Mouse (Mus musculus) frontal cortex, postnatal 36 days (tissue): ENCODE measurements around the gene Stt3b.
A peak's percentile ranks its signal among the peaks of the same experiment; 100 is the strongest.

Experiments used
- DNase-seq, 2 experiments: peaks; one replicate each; pipeline ENCODE4 v3.0.0; 2022; ENCODE audit warnings: low spot score in 2 of 2

The Stt3b gene

GRCm38 (mm10) chr9:115310346-115311222, at the start of gene Stt3b:
Stt3b (minus strand) TSS chr9:115310421.
- DNase-seq, result peak; percentile 99

DNA sequence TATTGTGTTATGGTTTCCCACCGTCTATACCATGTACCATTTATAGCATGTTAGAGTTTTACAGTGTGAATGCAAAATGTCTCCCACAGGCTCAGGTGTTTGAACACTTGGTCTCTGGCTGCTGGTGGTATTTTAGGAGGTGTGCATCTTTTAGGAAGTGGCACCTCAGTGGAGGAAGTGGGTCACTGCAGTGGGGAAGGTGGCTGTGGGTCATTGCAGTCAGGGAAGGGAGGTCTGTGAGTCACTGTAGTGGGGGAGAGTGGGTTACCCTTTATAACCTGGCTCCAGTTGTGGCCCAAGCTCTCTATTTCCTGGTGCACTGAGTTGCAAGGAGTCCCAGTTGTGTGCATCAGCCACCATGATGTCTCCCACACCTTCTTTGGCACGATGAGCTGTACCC, 48.2 kb upstream of the Stt3b start:
- DNase-seq, result no peak

- DNase-seq, result no peak
Observed at GRCm38 (mm10) chr9:115357996-115358395, 47.8 kb upstream of the Stt3b start.

DNA sequence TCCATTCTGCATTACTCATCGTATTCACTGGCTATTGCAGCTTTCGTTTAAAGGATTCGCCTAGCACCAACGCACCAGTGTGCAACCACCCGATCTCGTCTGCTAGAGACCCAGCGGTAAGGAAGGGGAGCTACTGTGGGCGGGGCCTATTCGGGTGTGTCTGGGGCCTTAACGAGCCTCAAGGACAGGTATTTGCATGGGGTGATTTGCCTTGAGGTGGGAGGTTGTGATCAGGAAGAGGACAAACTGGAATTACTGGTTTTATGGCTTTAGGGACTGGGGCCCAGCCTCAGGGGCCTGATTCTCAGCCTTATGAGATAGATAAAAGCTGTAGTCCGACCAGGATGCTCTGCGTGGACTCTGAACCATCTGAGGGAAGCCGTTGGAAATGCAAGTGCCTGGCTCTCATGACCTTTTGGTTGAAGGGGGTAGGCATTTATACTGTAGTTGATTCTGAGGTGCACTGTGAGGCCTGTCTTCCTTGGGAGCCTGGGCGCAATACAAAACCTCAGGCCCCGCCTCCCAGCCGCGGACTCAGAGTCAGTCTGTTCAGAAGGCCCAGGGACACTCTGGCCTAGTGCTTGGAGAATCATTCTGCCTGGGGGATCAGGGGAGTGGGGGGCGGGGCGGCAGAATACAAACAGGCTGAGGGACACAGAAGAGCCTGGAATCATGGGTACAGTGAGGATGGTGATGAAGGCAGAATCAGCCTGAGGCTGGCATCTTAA, 46.7 kb upstream of the Stt3b start:
- DNase-seq, result no peak

DNA sequence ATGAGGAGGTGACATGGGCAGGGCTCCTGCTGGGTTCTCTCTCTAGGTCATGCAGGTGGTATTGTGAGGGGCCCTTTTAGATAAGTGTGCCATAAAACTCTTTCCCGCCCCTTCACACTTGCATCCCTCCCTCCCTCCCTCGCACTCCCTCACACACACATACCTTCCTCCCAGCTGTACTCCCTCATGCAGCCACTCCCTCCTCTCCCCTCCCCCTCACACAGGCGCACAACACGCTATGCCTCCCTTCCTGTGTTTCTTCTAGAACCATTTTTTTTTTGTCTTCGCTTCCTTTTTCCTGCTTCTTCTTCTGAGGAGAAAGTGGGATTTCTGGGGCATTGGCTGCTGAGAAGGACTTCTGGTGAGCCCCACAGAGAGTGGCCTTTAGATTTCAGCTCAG, 45.8 kb upstream of the Stt3b start:
- no peak for DNase-seq

GRCm38 (mm10) chr9:115349741-115350512, 39.7 kb upstream of the Stt3b start:
- no peak for DNase-seq

DNA sequence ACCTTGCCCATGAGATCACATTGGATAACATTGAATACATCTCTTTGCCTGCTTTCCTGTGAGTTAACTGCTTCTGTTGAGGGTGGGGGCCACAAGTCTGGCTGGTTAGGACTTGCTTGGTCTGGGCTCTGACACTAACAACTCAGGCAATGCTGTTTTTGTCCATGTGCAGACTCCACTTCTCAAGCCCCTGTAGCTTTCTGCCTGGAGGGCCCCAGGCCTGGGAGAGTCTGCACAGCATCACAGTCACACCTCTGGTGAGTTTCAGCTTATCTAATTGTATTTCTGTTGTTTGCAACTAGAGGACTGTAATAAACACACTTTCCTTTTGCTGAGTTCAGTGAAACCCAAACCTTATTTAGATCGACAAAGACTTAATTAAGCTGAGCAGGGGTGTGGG, 38.9 kb upstream of the Stt3b start:
- no peak for DNase-seq

GRCm38 (mm10) chr9:115344930-115345329, 34.7 kb upstream of the Stt3b start:
- DNase-seq, result no peak

GRCm38 (mm10) chr9:115341576-115341975, 31.4 kb upstream of the Stt3b start:
- DNase-seq, result no peak

DNA sequence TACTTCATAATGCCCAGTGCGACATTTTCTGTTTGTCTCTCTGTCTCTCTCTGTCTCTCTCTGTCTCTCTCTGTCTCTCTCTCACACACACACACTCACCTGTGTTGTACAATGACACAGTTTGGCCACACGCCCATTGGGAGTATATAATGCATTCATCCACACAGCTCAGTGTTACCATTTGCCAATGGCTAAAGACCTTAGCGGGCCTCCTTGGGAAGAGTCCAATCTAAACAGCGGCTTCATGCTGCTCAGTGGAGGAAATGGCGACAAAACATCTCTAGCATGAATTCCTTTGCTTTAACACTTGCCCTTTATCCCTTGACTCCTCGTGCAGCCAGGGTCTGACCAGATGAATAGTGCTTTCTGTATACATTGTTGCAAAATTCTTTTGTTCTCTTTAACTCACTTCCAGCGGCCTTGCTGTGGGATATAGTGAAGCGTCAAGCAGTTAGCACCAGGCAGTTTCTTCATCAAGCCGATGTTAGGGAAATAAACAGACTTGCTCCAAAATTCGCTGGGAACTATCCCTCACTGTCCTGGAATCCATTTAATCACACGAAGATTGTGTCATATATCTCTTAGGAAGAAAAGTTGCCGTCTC, 30.1 kb upstream of the Stt3b start:
- DNase-seq, result no peak

DNA sequence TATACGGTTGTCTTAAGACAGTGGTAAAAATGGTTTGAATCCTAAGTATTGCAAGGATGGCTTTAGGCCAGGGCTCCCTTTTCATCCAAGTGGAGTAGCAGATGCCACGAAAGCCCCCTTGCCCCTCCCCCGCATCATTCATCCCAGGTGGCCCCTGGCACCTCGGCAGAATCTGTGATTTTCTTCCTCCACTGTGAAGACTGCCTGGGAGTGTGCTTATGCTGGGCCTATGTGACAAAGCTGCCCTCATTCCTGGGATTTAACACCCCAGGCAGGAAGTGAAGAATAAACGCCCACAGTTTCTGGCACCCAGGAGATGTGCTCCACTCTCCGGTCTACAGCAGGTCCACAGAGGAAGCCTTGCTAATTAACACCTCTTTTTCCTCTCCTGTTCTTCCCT, 28.6 kb upstream of the Stt3b start:
- peak; percentile 66 to 67 for DNase-seq

- no peak for DNase-seq
Observed at GRCm38 (mm10) chr9:115333016-115333415, 22.8 kb upstream of the Stt3b start.

GRCm38 (mm10) chr9:115332339-115332738, 22.1 kb upstream of the Stt3b start:
- no peak for DNase-seq

GRCm38 (mm10) chr9:115330861-115331476, 20.7 kb upstream of the Stt3b start:
- DNase-seq, result no peak

- no peak for DNase-seq
Observed at GRCm38 (mm10) chr9:115326533-115326890, 16.3 kb upstream of the Stt3b start.

GRCm38 (mm10) chr9:115325831-115326532, 15.8 kb upstream of the Stt3b start:
- no peak for DNase-seq

DNA sequence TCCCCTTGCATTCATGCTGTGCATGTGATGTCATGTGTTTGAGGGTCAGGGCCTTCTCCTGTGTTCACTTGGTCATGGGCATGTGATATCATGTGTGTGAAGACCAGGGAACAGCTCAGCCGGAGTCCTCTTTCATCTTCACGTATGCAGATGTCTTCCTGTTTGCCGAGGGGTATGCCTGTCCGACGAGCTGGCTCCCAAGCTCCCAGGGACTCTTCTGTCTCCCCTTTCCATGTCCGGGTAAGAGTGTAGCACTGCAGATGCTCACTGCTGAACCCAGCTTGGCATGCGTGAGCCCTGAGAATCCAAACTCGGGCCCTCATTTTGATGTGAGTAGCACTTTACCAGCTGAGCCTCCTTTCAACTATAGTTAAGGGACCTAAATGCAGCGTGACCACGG, 13.4 kb upstream of the Stt3b start:
- DNase-seq, result no peak

- DNase-seq, result no peak
Observed at GRCm38 (mm10) chr9:115322385-115322784, 12.2 kb upstream of the Stt3b start.

- DNase-seq, result no peak
Observed at GRCm38 (mm10) chr9:115321052-115321451, 10.8 kb upstream of the Stt3b start.

DNA sequence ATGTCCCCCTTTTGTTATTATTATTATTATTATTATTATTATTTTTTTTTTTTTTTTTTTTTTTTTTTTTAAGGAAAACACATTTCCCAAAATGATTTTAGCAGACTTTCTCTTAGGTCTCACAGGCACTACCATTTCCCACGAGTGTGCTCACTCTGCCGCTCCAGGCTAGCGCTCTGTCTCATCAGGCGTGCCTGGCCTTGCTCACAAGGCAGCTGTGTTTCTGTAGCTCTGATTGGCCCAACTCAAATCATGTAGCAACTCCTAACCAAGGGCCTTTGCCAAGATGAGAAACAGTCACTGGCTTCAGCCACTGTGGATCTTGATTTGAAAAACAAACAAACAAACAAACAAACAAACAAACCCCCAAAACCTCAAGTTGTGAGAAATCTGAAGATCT, 9.9 kb upstream of the Stt3b start:
- no peak for DNase-seq
